Mouse (Mus musculus): ENCODE data around the gene Gm28102. TPM values are rescaled to one million over a fixed set of nuclear protein-coding genes. Genes with fewer than 3 reads are reported as not detected.
"Not testable (repeated sequence)": the region's sequence is repeated elsewhere in the genome, so short reads cannot be mapped to it uniquely, and the experiment has no call there.

The Gm28102 gene
- not detected in 2 replicates for polyA plus RNA-seq (2014; fragmentation: Nextera tagmentation; extraction: Ambion mirVana)

DNA sequence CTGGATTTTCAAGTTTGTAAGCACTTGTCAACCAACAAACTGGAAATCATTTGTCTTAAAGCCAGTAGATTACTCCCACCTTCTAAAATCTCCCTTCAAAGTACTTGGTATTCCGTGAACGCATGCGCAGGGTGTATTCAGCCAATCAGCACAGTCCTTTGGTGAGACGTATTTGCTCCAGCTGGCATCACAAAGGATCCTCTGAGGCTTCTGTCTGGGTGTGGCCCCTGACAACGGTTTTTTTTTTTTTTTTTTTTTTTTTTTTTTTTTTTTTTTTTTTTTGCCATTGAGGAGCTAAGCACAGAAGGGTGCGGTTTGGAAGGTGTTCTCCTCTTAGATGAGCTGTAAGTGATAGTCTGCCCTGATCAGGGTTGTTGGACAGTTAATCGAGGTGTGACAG is at the start of gene Gm28102:
Gene Gm28102, plus strand, starts transcription at position 301 of the 400 bp plus-strand sequence.
- WGBS = no CpG with 5 or more reads among the region's 7 CpGs
- not testable (repeated sequence) for H3K9ac ChIP-seq (ENCODE audit: low read depth, low read length); H3K36me3 ChIP-seq (ENCODE audit: control insufficient read depth, insufficient read depth, low read length); H3K27me3 ChIP-seq (replicated peaks; ENCODE audit: control insufficient read depth, insufficient read depth, low read length); H3K9me3 ChIP-seq (ENCODE audit: control insufficient read depth, low read length); H3K4me2 ChIP-seq (ENCODE audit: low read depth, low read length); DNase-seq (ENCODE audit: low spot score); H3K4me1 ChIP-seq (ENCODE audit: control insufficient read depth, insufficient read depth, low read length); H3K4me3 ChIP-seq (ENCODE audit: low read depth, low read length); H3K27ac ChIP-seq (replicated peaks; ENCODE audit: low read depth, low read length); ATAC-seq (ENCODE audit: low read depth)
